Mouse (Mus musculus) C2C12 (cell line): Measurements from ENCODE around the gene Ppp1r14b. TPM values are rescaled to one million over a fixed set of nuclear protein-coding genes. Genes with fewer than 3 reads are reported as not detected.

ENCODE experiments used
- H3K27me3 ChIP-seq: one replicate; pipeline ENCODE4 v1.6.1; 2011; ENCODE audit not compliant: control insufficient read depth, insufficient read depth, insufficient read length
- H3K36me3 ChIP-seq: one replicate; pipeline ENCODE4 v1.6.1; 2011; ENCODE audit not compliant: control insufficient read depth, insufficient read depth
- H3K4me3 ChIP-seq: one replicate; pipeline ENCODE4 v1.5.1; 2011; ENCODE audit warnings: mild to moderate bottlenecking, control low read depth; ENCODE audit not compliant: poor library complexity, insufficient read depth, severe bottlenecking
- H3K79me2 ChIP-seq: one replicate; pipeline ENCODE4 v1.6.1; 2011; ENCODE audit not compliant: control insufficient read depth, insufficient read depth
- H3K79me3 ChIP-seq: one replicate; pipeline ENCODE4 v1.6.1; 2011; ENCODE audit warnings: low read depth, control low read depth
- H3ac ChIP-seq: one replicate; pipeline ENCODE3; 2011; ENCODE audit warnings: low read depth; ENCODE audit not compliant: control insufficient read depth, insufficient read length
- CEBPB ChIP-seq: IDR thresholded peaks from one replicate; pipeline ENCODE4 v1.6.1; 2011; ENCODE audit warnings: low read depth, mild to moderate bottlenecking, control low read depth, moderate library complexity
- CTCF ChIP-seq: IDR thresholded peaks from one replicate; pipeline ENCODE4 v1.5.1; 2011; ENCODE audit not compliant: control insufficient read depth, insufficient read depth, insufficient read length
- FOSL1 ChIP-seq: IDR thresholded peaks from one replicate; pipeline ENCODE4 v1.8.0; 2011; ENCODE audit warnings: mild to moderate bottlenecking, low read length; ENCODE audit not compliant: poor library complexity, insufficient read depth, severe bottlenecking
- MAX ChIP-seq: IDR thresholded peaks from one replicate; pipeline ENCODE4 v1.6.1; 2011; ENCODE audit warnings: mild to moderate bottlenecking, control low read depth
- MYOD1 ChIP-seq: IDR thresholded peaks from one replicate; pipeline ENCODE4 v1.6.1; 2011; ENCODE audit warnings: low read depth; ENCODE audit not compliant: control insufficient read depth, insufficient read length
- MYOG ChIP-seq: IDR thresholded peaks from one replicate; pipeline ENCODE4 v1.6.1; 2011; ENCODE audit not compliant: control insufficient read depth, insufficient read length; ENCODE audit errors: extremely low read depth
- USF1 ChIP-seq: IDR thresholded peaks from one replicate; pipeline ENCODE4 v1.6.1; 2011; ENCODE audit warnings: low read depth, mild to moderate bottlenecking, control low read depth, moderate library complexity
- polyA plus RNA-seq: library from polyadenylated mRNA; unstranded; fragments of >200 nt; fragmentation: generic; extraction: Trizol; gene quantifications from one replicate; pipeline ENCODE4 v1.2.1, GENCODE M21; 2012; ENCODE audit warnings: missing spikeins

Ppp1r14b gene
- polyA plus RNA-seq, 1 experiment, result 1,811 TPM

DNA sequence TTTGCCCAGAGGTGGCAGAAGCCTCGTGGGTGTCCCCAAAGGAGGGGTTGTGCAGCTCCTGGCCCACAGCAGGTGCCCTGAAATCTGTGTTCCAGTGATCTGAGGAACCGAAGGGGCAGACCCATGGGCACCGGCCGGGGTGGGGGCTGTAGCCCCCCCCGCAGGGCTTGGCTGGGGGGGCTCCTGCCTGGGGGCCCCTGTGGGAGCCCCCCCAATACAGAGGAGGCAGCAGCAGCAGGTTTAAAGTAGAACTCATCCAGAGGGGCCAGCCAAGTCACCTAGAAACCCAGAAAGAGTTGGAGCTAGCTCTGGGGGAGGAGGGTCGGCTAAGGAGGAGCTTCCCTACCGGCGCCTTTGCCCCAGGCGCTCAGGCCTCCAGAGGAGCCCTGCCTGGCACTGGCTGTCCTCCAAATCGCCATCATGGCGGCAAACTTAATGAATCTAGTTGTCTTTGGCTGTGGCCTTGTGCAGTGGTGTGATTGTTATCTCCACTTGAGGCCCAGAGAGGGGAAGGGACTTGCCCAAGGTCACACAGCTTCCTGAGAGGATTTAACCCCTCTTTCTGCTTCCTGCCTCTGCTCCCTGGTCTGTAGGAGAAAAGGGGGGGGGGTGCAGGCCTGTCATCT lies 4.2 kb upstream of the Ppp1r14b start:
- H3ac ChIP-seq, result no peak overlapping the region
- H3K79me2 ChIP-seq, result peaks cover 40% of the 10 kb centered on the region
- no peaks in the 10 kb centered on the region for H3K27me3 ChIP-seq
- peaks cover 17% of the 10 kb centered on the region for H3K79me3 ChIP-seq
- H3K4me3 ChIP-seq, result no peak overlapping the region
- TF ChIP-seq FOSL1 (no peak), CTCF (no peak), CEBPB (no peak), MYOD1 (no peak), MYOG (no peak), USF1 (no peak), MAX (no peak)
- H3K36me3 ChIP-seq, result peaks cover 11% of the 10 kb centered on the region

DNA sequence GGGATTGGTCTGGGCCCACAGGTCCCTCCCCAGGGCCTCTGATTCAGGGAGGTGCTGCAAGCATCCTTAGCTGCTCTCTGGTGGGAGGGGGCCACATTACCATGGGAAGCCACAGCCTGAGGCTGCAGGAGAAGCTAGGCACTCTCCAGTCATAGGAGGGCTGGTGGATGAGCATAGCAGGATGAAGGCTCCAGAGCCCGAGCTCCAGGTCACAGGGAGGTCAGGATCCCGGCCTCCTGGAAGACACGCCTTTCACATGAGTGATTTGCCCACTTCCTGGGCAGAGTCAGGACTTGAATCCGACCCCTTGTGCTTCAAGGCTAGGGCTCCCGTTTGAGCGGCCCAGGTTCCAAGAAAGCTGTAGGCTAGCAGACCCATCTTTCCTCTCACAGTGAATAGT lies 3.1 kb upstream of the Ppp1r14b start:
- H3ac ChIP-seq, result peak overlapping the region; percentile 36
- peaks cover 51% of the 10 kb centered on the region for H3K79me2 ChIP-seq
- H3K79me3 ChIP-seq, result peaks cover 27% of the 10 kb centered on the region
- TF ChIP-seq FOSL1 (no peak), CEBPB (no peak), MAX (no peak), USF1 (no peak), CTCF (no peak), MYOG (no peak), MYOD1 (no peak)
- H3K27me3 ChIP-seq, result no peaks in the 10 kb centered on the region
- H3K4me3 ChIP-seq, result no peak overlapping the region
- peaks cover 4% of the 10 kb centered on the region for H3K36me3 ChIP-seq

DNA sequence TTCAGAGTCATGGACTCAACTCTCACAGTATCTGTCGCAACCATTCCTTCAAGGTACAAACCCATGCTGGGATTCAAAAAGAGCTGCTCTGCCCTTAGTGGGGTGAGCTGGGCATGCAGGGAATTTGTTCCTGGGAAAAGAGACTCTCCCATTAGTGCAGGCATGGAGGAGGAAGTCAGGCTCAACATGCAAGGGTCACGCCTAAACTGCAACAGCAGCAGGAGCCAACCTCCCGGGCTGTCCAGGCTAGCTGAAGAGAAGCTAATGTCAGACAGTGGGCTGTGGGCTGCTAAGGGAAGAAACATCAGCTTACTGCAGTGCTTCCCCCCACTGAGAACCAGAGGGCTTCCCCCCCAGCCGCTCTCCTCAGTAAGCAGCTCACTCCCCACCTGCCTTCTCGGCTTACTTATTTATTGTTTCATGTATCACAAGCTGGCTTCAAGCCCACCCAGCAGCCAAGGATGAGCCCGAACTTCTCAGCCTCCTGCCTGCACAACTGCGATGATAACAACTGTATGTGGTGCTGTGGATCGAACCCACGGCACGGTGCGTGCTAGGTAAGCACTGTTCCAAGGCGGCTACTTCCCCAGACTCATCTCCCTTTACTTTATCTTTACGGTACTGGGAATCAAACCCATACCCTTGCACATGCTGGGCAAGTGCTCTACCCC lies 2.4 kb upstream of the Ppp1r14b start:
- Histone ChIP-seq H3K27me3 (no peaks in the 10 kb centered on the region), H3K79me3 (peaks cover 33% of the 10 kb centered on the region), H3K36me3 (peaks cover 11% of the 10 kb centered on the region), H3ac (no peak overlapping the region), H3K4me3 (no peak overlapping the region), H3K79me2 (peaks cover 56% of the 10 kb centered on the region)
- TF ChIP-seq MAX (no peak), MYOG (no peak), CTCF (no peak), FOSL1 (no peak), MYOD1 (no peak), CEBPB (peak; percentile 10), USF1 (no peak)

GRCm38 (mm10) chr19:6973581-6974190 lies 1.1 kb upstream of the Ppp1r14b start:
- peaks cover 56% of the 10 kb centered on the region for H3K79me2 ChIP-seq
- peaks cover 34% of the 10 kb centered on the region for H3K79me3 ChIP-seq
- H3ac ChIP-seq, result peak overlapping the region; percentile 50
- no peak for TF ChIP-seq MYOG
- no peak for TF ChIP-seq USF1
- no peak for TF ChIP-seq MAX
- no peak for TF ChIP-seq FOSL1
- TF ChIP-seq MYOD1, result no peak
- TF ChIP-seq CTCF, result no peak
- no peak for TF ChIP-seq CEBPB
- peak overlapping the region; percentile 99 for H3K4me3 ChIP-seq
- H3K36me3 ChIP-seq, result peaks cover 24% of the 10 kb centered on the region
- no peaks in the 10 kb centered on the region for H3K27me3 ChIP-seq

- Histone ChIP-seq H3K36me3 (peaks cover 27% of the 10 kb centered on the region), H3K79me3 (peaks cover 31% of the 10 kb centered on the region), H3K27me3 (no peaks in the 10 kb centered on the region), H3K4me3 (peak within 1 kb of the TSS; percentile 99), H3ac (peak within 1 kb of the TSS; percentile 90), H3K79me2 (peaks cover 58% of the 10 kb centered on the region)
- TF ChIP-seq USF1 (no peak), MYOG (no peak), CTCF (peak; percentile 29), CEBPB (peak; percentile 79), FOSL1 (no peak), MYOD1 (peak; percentile 96), MAX (no peak)
Measured at GRCm38 (mm10) chr19:6975537-6976521, 1.1 kb downstream of the Ppp1r14b start, which contains the start of gene Plcb3. TSS of gene Plcb3 (minus strand) at chr19:6976470.
